Mouse (Mus musculus) lung, postnatal 0 days (tissue): Measurements from ENCODE around the gene Irf6.

Experiments used
- CTCF ChIP-seq: IDR thresholded peaks from 2 replicates; pipeline ENCODE4 v1.5.1; 2016; ENCODE audit warnings: antibody characterized with exemption, mild to moderate bottlenecking
- EP300 ChIP-seq: IDR thresholded peaks from 2 replicates; pipeline ENCODE4 v1.6.1; 2016; ENCODE audit warnings: antibody characterized with exemption, mild to moderate bottlenecking, control low read depth

GRCm38 (mm10) chr1:193188257-193188656, 35.3 kb downstream of the Irf6 start:
- no peak for TF ChIP-seq CTCF
- TF ChIP-seq EP300: no peak
